Mouse (Mus musculus) cortical plate, adult 2 months (tissue): ENCODE results near the gene Bmp6. TPM values are rescaled to one million over a fixed set of nuclear protein-coding genes. Genes with fewer than 3 reads are reported as not detected.

Source experiments
- H3K27ac ChIP-seq: fragments of 200-500 bp; 2 replicates; pipeline ENCODE4 v1.5.1; 2012; ENCODE audit warnings: low read length, control low read depth, inconsistent platforms; ENCODE audit not compliant: insufficient read depth
- H3K4me1 ChIP-seq: fragments of 200-500 bp; 2 replicates; pipeline ENCODE4 v1.6.1; 2011; ENCODE audit warnings: low read length; ENCODE audit not compliant: control insufficient read depth, insufficient read depth
- H3K4me3 ChIP-seq: fragments of 200-500 bp; 2 replicates; pipeline ENCODE4 v1.5.1; 2011; ENCODE audit warnings: mild to moderate bottlenecking, low read length, control low read depth; ENCODE audit not compliant: insufficient read depth
- CTCF ChIP-seq: fragments of 200-500 bp; IDR thresholded peaks from 2 replicates; pipeline ENCODE4 v1.5.1; 2011; ENCODE audit warnings: mild to moderate bottlenecking, control low read depth, low read length; ENCODE audit not compliant: insufficient read depth; ENCODE audit errors: extremely low read depth
- POLR2A ChIP-seq: fragments of 200-500 bp; IDR thresholded peaks from 2 replicates; pipeline ENCODE4 v1.6.1; 2011; ENCODE audit warnings: mild to moderate bottlenecking, low read length, control low read depth; ENCODE audit not compliant: insufficient read depth; ENCODE audit errors: extremely low read depth
- polyA plus RNA-seq: library from polyadenylated mRNA; depleted of rRNA; stranded (reverse); fragments of >200 nt; gene quantifications from 2 replicates; pipeline ENCODE4 v1.2.3, GENCODE M21; 2012

The Bmp6 gene
- polyA plus RNA-seq, 1 experiment, result 7.0 TPM

DNA sequence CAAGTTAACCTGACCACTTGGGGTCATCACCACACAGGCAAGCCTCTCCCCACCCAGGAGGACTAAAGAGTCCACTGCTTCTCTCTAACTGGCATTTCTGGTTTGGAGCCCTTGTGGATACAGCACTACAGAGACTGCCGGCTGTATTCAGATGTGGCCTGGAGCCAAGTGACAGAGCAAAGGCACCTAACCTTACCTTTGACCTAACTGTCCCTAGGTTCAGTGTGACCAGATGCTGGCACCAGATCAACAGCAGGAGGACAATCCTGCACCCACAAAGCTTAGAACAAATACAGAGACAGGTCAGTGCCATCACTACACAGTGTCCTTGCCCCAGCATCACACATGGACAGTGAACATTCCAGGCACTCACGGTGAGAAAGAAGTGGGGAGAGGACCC, 181.2 kb downstream of the Bmp6 start:
- Histone ChIP-seq H3K4me1 (peaks cover 5% of the 10 kb centered on the region), H3K4me3 (no peak overlapping the region), H3K27ac (no peak overlapping the region)
- TF ChIP-seq POLR2A (no peak), CTCF (no peak)

DNA sequence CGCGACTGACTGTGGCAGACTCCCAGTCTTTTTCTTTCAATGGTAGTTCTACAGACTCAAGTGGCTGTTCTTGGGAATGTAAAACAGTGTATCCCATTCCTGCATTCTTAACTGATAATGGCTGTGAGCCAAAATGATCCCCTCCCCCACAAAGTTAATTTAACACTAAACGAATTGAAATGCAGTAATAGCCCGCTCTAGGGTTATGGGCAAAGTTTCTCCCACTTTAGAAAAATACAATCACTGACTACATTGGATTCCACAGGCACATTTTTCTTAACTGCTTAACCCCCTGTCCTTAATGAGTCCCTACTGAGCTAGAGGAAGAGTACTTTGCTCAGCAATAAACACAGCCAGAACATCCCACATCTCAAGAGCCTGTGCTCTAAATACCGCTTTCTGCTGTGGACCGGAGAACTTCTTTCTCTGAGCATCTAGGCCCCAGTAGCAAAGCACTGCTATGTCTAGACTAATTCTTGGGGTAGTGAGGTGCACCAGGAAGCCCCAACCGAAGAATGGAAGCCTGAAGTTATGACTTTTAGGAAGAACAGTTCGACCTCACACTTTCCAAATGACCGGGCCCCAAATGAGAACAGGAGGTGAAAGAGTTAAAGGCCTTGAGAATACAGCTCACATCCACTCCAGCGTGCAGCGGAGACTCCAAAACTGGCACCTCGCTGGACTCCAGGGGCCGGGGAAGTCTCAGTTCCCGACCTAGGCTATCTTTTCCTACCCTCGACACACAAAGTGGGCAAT, 182.3 kb downstream of the Bmp6 start:
- Histone ChIP-seq H3K27ac (no peak overlapping the region), H3K4me3 (peak overlapping the region; percentile 41), H3K4me1 (peaks cover 5% of the 10 kb centered on the region)
- TF ChIP-seq POLR2A, result no peak
- no peak for TF ChIP-seq CTCF

DNA sequence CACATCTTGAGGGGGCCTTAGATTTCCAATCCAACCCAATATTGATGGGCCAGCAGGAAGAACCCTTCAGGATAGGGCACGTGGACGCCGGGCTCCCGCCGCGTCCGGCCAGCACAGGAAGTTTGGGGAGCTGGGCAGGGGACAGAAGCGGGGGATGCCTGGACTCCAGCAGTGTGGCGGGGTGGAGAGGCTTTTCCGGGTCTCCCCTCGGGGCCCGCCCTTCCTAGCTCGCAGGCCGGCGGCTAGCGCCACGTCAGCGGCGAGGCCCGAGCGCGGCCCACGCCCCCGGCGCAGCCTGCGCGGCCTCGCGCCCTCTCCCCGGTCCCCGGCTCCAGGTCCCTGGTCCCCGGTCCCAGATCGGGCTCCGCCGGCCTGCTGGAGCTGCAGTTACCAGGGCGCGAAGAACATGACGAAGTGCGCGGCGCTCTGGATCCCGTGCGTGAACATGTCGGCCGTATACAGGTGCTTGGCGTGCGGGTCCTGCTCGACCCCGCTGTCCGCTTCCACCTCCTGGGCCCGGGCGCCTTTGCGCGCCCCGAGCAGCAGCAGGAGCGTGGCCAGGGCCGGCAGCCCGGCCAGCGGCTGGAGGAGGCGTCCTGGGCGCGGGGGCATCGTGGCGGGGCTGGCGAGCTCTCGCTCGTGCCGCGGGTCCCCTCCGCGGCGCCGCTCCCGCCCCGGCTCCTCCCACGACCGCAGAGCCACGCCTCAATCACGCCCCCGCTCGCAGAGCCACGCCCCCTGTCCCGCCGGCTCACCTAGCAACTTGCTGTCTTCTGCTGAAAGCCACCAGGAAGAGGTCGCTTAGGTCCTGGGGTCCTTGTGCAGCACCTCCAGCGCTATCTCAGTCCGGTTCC, 183.1 kb downstream of the Bmp6 start:
- H3K4me3 ChIP-seq, result peak overlapping the region; percentile 41
- peak overlapping the region; percentile 38; the same call in 1 of the 2 replicates for H3K27ac ChIP-seq
- peaks cover 5% of the 10 kb centered on the region for H3K4me1 ChIP-seq
- TF ChIP-seq CTCF, result no peak
- TF ChIP-seq POLR2A, result no peak; the same call in 1 of the 2 replicates

- TF ChIP-seq CTCF (no peak), POLR2A (no peak)
- H3K4me1 ChIP-seq, result peaks cover 5% of the 10 kb centered on the region
- H3K27ac ChIP-seq, result peak within 1 kb of the TSS; percentile 38; the same call in 1 of the 2 replicates
- peak within 1 kb of the TSS; percentile 41 for H3K4me3 ChIP-seq
These were observed 183.9 kb downstream of the Bmp6 start, which contains the start of gene Txndc5 for GRCm38 (mm10) chr13:38528687-38529294. Txndc5 (minus strand) TSS chr13:38528824.

- TF ChIP-seq CTCF (no peak), POLR2A (no peak)
- H3K4me3 ChIP-seq, result no peak overlapping the region
- H3K4me1 ChIP-seq, result peaks cover 5% of the 10 kb centered on the region
- H3K27ac ChIP-seq, result no peak overlapping the region
These were observed 184.7 kb downstream of the Bmp6 start for GRCm38 (mm10) chr13:38529576-38529975.

DNA sequence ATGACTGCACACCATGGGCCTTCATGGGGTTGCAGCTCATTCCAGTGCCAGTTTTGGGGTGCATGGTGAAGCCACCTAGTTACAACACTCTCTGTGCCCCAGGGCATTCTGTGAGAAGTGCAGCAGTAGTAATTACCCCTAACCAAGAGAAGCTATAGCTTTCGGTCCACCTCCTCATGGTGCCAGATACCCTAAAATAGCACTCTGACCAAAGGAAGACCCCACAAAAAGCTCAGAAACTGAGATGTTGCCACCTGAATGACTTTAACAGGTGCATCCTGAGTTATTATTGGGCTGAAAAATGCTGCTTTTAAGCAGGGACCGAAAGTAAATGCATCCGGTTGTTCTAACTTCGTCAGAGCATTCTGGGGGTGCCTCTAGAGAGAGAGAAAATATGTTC, 186.6 kb downstream of the Bmp6 start:
- Histone ChIP-seq H3K27ac (no peak overlapping the region), H3K4me1 (0 out of 2 replicates have a peak, but pooled peaks cover 2% of the 10 kb centered on the region), H3K4me3 (no peak overlapping the region)
- TF ChIP-seq POLR2A (no peak), CTCF (no peak)

- Histone ChIP-seq H3K4me3 (no peak overlapping the region), H3K27ac (no peak overlapping the region), H3K4me1 (0 out of 2 replicates have a peak, but pooled peaks cover 2% of the 10 kb centered on the region)
- no peak for TF ChIP-seq POLR2A
- TF ChIP-seq CTCF, result no peak
These were observed 188.6 kb downstream of the Bmp6 start for GRCm38 (mm10) chr13:38533461-38533860.

DNA sequence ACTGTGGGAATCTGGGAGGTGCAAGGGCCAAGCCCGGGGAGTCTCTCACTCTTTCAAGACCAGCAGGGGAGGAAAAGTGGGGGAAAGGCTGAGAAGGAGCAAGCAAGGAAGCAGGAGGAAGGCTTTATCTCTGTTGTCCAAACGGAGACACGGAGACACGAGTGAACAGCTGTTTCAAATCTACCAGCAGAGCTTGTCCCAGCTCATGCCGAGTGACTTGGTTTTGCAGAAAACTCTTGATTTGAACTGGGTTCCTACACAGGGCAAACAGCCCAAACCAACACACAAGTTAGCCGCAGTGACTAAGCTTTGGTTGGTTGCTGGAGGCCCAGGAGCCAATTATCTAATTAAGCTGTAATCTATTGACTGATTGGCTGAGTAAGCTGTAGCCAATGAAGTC, 189.1 kb downstream of the Bmp6 start:
- Histone ChIP-seq H3K27ac (no peak overlapping the region), H3K4me3 (no peak overlapping the region), H3K4me1 (no peaks in the 10 kb centered on the region)
- TF ChIP-seq POLR2A (no peak), CTCF (no peak)

DNA sequence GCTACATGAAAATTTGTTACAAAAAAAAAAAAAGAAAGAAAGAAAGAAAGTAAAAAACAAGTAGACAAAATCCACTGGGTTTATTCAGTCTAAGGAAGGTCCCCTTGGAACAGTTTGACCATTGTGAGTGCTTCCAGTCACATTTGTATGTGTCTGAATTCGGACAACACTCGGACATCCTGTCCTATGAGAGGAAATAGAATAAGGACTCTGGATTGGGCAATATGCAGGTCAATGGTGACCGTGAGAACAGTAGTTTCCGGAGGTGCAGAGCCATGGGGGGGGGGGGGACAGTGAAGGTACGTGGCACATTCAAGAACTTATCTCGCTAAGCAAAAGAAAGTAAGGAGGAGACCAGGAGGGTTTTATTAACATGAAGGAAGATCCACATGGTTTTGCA, 189.8 kb downstream of the Bmp6 start:
- Histone ChIP-seq H3K27ac (no peak overlapping the region), H3K4me3 (no peak overlapping the region), H3K4me1 (no peaks in the 10 kb centered on the region)
- TF ChIP-seq CTCF, result no peak
- no peak for TF ChIP-seq POLR2A

DNA sequence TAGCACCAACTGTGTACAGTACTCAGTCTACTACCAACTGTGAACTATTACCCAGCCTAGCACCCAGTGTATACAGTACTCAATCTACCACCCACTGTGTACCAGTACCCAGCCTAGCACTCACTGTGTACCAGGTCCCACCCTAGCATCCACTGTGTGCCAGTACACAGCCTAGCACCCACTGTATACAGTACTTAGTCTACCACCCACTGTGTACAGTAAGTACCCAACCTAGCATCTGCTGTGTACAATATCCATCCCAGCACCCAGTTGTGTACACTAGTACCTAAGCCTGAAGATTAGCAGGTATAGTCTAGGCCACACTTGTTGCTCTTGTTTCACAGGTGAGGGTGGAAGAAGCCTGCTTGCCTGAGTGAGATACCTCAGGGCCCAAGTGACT, 192.6 kb downstream of the Bmp6 start:
- H3K4me1 ChIP-seq, result no peaks in the 10 kb centered on the region
- no peak for TF ChIP-seq CTCF
- no peak for TF ChIP-seq POLR2A
- H3K4me3 ChIP-seq, result no peak overlapping the region
- no peak overlapping the region for H3K27ac ChIP-seq
